Mouse (Mus musculus) fat pad, adult 2 months (tissue): Measurements from ENCODE around the gene Slc17a7.

Experiments used
- DNase-seq: peaks from one replicate; pipeline ENCODE4 v3.0.0-alpha.2; 2011; ENCODE audit warnings: low read depth, low spot score; ENCODE audit errors: extremely low read depth

Gene Slc17a7

GRCm38 (mm10) chr7:45198435-45198834 lies 34.7 kb downstream of the Slc17a7 start:
- DNase-seq = no peak

DNA sequence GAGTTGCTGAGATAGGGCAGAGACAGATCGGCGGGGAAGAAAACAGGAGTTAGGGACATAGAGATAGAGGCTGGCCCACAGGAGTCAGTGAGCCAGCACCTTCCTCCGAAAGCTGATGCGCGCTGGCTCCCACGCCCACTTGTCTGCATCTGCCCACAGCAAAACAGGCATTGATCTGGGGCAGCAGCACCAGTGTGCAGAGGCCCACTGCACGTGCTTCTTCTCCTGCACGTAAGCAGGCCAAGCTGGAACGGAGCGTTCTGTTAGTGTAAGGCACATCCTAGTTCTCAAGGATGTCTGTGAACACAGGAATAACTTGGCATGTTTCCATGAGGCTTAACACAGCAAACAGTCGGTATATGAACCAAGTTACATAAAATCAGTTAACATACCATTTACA lies 35.2 kb downstream of the Slc17a7 start:
- DNase-seq = no peak

DNA sequence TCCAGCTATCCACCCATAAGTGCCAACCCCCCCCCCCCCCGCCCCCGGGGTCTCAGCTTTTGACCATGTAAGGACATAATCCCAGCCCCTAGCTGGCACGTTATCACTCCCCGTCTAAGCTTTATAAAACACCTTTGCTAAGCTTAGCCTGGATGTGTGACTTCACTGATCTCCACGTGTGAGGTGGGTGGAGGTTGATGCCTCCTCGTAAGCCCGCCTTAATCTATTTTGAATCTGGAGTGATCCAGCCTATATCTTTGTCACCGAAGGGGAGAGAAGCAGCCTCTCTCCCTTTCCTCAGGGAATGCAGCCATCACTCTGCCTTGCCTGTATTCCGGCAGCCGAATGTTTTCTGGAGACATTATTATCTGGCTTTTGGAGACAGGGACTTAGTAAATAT lies 38.9 kb downstream of the Slc17a7 start:
- no peak for DNase-seq

- no peak for DNase-seq
Measured at GRCm38 (mm10) chr7:45204380-45205143, 40.8 kb downstream of the Slc17a7 start, which contains the start of gene Ccdc155. Gene Ccdc155 (minus strand): TSS chr7:45204892.

- no peak for DNase-seq
Measured at GRCm38 (mm10) chr7:45208260-45208659, 44.5 kb downstream of the Slc17a7 start.

- no peak for DNase-seq
Measured at GRCm38 (mm10) chr7:45211070-45211469, 47.3 kb downstream of the Slc17a7 start.

DNA sequence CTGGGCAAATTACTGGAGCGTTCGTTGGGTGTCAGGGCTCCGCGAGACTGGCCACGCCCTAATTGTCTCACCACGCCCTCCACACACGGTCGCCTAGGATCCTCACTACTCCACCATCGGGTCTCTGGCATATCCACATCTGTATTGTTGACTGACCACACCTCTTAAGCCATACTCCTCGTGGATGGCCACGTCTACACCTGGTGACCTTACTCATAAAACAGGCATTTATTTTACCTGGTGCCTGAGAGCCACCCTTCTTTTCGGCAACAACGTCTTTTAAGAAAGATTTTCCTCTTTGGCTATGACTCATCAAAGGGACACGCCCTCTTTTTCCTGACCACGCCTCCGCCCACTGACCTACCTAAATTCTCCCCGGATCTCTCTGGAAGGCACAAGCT lies 48.1 kb downstream of the Slc17a7 start, which contains the start of gene Dkkl1:
Dkkl1 (minus strand) TSS at position 297 of the 401 bp plus-strand sequence.
- no peak for DNase-seq

DNA sequence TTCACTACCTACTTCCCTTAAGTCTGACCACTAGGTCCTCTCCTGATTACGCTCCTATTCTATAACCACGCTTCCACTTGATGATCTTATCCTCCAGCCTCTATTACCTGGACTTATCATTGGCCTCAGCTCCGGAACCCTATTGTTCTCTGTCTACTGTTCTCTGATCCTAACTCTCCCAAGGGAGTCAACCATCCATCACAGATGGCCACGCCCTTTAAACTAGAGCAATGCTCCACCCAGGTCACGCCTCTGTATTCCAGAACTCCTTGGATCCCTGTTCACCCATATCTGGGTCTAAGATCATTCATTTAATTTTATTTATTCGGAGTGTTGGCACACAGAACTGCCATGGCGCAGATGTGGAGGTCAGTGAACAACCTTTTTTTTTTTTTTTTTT lies 48.6 kb downstream of the Slc17a7 start:
- DNase-seq = no peak

DNA sequence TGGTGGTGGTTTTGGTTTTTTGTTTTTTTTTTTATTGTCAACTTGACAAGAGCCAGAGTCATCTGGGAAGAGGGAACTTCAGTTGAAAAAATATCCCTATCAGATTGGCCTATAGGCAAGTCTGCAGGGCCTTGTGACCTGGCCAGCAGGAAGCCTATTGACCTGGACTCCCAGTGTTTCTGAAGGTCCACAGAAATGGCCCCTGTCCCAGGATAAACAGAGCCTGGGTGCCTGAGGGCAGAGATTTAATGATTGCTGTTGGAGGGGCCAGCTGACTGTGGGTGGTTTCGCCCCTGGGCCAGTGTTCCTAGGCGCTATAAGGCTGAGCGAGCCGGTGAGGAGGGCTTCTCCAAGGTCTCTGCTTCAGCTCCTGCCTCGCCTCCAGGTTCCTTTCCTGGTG lies 50.0 kb downstream of the Slc17a7 start:
- DNase-seq = no peak

DNA sequence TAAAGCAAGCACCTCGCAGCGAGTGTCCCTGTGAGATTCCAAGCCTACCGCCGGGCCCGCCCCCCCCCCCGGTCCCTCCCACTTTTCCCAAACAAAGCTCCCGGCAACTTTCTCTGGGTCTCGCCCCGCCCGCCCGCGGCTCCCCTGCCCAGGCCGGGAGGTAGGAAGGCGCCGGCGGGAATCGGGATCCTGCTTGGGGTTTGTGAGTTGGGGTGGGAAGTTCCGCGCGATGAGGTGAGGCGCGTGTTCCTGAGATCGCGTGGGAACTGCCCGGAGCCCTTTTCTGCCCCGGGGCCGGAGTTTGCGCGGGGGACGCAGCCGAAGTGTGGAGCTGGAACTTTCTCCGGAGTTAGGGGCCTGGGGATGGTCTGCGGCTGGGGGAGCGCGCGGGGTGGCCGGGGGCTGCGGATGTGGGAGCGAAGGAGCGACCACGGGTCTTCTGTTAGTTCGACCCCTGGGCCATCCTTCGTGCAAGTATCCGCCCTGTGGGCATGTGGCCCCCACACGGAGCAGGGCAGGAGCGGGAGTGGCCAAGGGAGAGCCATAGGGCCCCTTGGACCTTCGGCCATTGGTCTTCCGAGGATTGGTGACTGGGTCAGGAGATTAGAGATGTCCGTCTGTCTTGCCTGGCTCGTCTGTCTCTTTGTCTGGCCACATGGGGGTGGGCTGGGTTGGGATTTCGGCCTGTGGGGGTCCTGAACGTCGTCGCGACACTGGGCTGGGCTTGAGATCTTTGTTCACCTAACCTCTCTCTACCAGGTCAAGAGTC lies 52.1 kb downstream of the Slc17a7 start, which contains the start of gene Tead2:
Tead2 (plus strand) TSS at position 81 of the 769 bp plus-strand sequence.
- no peak for DNase-seq

DNA sequence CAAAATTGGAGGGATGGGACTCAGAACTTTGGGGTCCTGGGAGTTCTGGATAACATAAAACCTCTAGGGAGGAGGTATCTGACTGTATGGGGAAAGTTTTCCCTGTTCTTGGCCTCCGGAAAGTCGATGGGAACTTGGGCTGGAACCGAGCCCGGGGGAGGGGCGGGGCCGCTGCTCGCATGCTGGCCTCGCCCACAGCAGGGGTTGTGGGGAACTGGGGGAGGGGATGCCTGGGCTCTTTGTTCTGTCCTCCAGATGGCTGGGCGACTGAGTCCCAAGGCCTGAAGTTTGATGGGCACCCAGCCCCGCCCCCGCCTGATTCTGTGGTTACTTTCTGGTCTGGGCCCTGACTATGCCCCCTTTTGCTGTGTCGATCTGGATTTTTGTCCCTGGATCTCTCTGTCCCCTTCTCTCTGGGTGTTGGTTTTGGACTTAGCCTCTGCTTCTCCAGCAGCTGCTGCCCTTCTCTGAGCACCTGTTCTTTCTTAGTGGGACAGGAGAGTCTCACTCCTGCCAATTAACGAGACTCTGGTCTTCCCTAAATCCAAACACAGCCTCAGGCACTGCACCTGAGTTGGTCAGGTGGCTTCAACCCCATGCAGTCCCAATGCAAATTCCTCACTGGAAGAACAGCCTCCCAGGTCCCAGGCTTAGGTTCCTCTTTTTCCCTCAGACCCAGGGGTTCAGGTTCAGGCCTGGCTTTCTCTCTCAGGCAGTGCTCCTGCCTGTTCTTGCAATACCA lies 52.9 kb downstream of the Slc17a7 start:
- DNase-seq = no peak

DNA sequence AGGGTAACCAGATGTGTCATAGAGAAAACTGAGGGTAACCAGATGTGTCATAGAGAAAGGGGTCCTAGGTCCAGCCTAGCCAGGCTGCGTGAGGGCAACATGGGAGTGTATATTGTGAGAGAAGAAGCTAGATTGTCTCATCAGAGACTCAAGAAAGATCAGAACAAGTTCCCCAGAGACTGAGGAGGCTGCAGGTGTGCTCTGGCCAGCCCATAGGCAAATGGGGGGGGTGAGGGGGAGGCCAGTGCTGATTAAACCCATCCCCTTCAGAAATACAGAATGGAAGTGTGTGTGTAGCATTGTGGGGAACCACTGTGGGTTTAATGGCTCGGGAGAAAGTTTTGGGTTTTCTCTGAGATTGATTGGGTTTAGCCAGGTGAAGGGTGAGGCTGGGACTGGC lies 57.9 kb downstream of the Slc17a7 start:
- no peak for DNase-seq

DNA sequence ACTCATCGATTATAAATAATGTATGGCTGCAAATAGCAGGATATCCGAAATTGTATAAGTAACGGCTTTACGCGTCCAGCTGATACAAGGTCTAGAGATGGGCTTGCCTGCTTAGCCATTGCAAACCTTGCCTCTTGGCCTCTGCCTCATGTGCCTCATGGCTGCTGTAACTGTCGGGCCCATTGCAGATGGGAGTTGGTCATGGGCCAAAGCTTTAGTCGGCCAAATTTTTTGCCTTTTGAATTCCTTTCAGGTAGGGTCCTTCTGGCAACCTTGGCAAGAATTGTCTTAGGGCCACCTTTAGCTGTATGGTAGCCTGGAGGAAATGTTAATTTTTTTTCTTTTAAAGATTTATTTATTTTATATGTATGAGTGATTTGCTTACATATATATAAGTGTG lies 61.1 kb downstream of the Slc17a7 start:
- no peak for DNase-seq
